In genomic region chr19:7458901-7459300, GRCm38 (mm10) we compare ENCODE assay signal across 18 mouse cellular contexts. TPM values are rescaled to one million over a fixed set of nuclear protein-coding genes. Genes with fewer than 3 reads are reported as not detected.
DNase-seq lines count a peak whose midpoint lies in the region; ATAC-seq and TF ChIP-seq lines count a peak whose summit lies in the region.
"Had no signal": no experiment of that assay in that cellular context is flagged by ENCODE, and none has a peak within 500 bp of the region (broad histone marks: within the 10 kb centered on the region; RNA-seq: fewer than 3 reads in every experiment).

No protein-coding gene starts in this region.

- peaks cover 25% of the 10 kb centered on the region for H3K4me1 ChIP-seq in kidney, adult 2 months (ENCODE audit: control insufficient read depth, insufficient read depth, low read length)
- peaks cover 30% of the 10 kb centered on the region for H3K4me1 ChIP-seq in kidney, embryonic 15.5 days
- H3K4me1 ChIP-seq: embryonic facial prominence, embryonic 12.5 days; heart, embryonic 13.5 days had no signal

- no peak overlapping the region for H3K4me2 ChIP-seq in kidney, embryonic 15.5 days
- H3K4me2 ChIP-seq: embryonic facial prominence, embryonic 12.5 days; forebrain, embryonic 15.5 days; heart, embryonic 13.5 days had no signal

- no peak overlapping the region for H3K4me3 ChIP-seq in kidney, adult 2 months (ENCODE audit: insufficient read depth, low read depth, low read length)
- H3K4me3 ChIP-seq in kidney, embryonic 15.5 days (replicated peaks), result no peak overlapping the region
- H3K4me3 ChIP-seq: embryonic facial prominence, embryonic 12.5 days; forebrain, embryonic 15.5 days; heart, embryonic 13.5 days had no signal

- in situ Hi-C loops in Patski (cut with MboI; ENCODE audit: low pct_unique_long_range_greater_than_20kb), result no loop called here

- no peak overlapping the region for H3K9ac ChIP-seq in kidney, embryonic 15.5 days
- H3K9ac ChIP-seq: embryonic facial prominence, embryonic 12.5 days; forebrain, embryonic 15.5 days; heart, embryonic 13.5 days had no signal

- no peaks in the 10 kb centered on the region for H3K9me3 ChIP-seq in kidney, embryonic 15.5 days (replicated peaks)
- H3K9me3 ChIP-seq: embryonic facial prominence, embryonic 12.5 days; forebrain, embryonic 15.5 days; heart, embryonic 13.5 days had no signal

- CTCF ChIA-PET in Patski (lab: Charles Lee), result interaction anchor here (0.7 to 1.5 kb wide), 2 partner anchors 7 to 22 kb away, joined by 4 to 5 read pairs; no protein-coding TSS in a partner anchor

- H3K27me3 ChIP-seq in kidney, adult 2 months (replicated peaks; ENCODE audit: control insufficient read depth, insufficient read depth, low read length), result no peaks in the 10 kb centered on the region
- no peaks in the 10 kb centered on the region for H3K27me3 ChIP-seq in Patski
- H3K27me3 ChIP-seq in kidney, embryonic 15.5 days, result no peaks in the 10 kb centered on the region
- H3K27me3 ChIP-seq: CH12.LX; embryonic facial prominence, embryonic 12.5 days; forebrain, embryonic 15.5 days; heart, embryonic 13.5 days had no signal

- TF ChIP-seq CTCF in kidney, adult 2 months (conservative IDR thresholded peaks at IDR 0.05; ENCODE audit: insufficient read depth, insufficient read length, low read depth, low read length), result no peak
- TF ChIP-seq CTCF in Patski (IDR thresholded peaks at IDR 0.05), result no peak

- H3K36me3 ChIP-seq in kidney, adult 2 months (ENCODE audit: control insufficient read depth, insufficient read depth, low read length), result no peaks in the 10 kb centered on the region
- H3K36me3 ChIP-seq in kidney, embryonic 15.5 days, result peaks cover 11% of the 10 kb centered on the region; the same call in 1 of the 2 replicates

- no peak overlapping the region; the same call in 1 of the 2 replicates for H3K27ac ChIP-seq in kidney, adult 2 months (ENCODE audit: insufficient read depth, low read depth, low read length)
- no peak overlapping the region; the same call in 1 of the 2 replicates for H3K27ac ChIP-seq in kidney, embryonic 15.5 days
- H3K27ac ChIP-seq: embryonic facial prominence, embryonic 12.5 days; forebrain, embryonic 15.5 days; heart, embryonic 13.5 days had no signal

- no peak for TF ChIP-seq POLR2A in kidney, adult 2 months (IDR thresholded peaks at IDR 0.05; ENCODE audit: low read depth, low read length)

- POLR2A ChIA-PET in Patski (lab: Charles Lee), result interaction anchor here (1.2 kb wide), 1 partner anchor 35 kb away, joined by 3 read pairs; no protein-coding TSS in a partner anchor

- peak; percentile 62 for ATAC-seq in Patski
- peak; percentile 83 for ATAC-seq in kidney, embryonic 15.5 days (replicated peaks; ENCODE audit: low FRiP score)
- ATAC-seq: forebrain, embryonic 15.5 days had no signal

- peak; percentile 63 for DNase-seq in kidney, adult 2 months
- DNase-seq in kidney, postnatal 4 days, result no peak
- DNase-seq in Patski (ENCODE audit: low read depth, low spot score), result no peak
- DNase-seq in kidney, postnatal 25 days, result peak; percentile 29 to 63
- DNase-seq in left cerebral cortex, adult 18-20 months (ENCODE audit: low spot score in 2 of 2), result no peak
- DNase-seq in spleen, postnatal 36 days (ENCODE audit: low spot score in 2 of 2), result no peak
- DNase-seq: adrenal gland, adult 8-10 months; adrenal gland, postnatal 36 days; cerebellum, adult 2 months; cerebellum, postnatal 10 days; gastrocnemius, postnatal 36 days; heart, adult 11 months; heart, postnatal 36 days had no signal

RNA-seq across cellular contexts. Expression of gene Rtn3, which starts 24.2 kb away (rescaled TPM):
- polyA plus RNA-seq in kidney, adult 2 months (2012; rRNA removed), result 186 and 190 TPM in 2 replicates
- 309 TPM for polyA plus RNA-seq in Patski (2021)
- polyA plus RNA-seq in kidney, embryonic 15.5 days (2015; fragmentation: Nextera tagmentation; extraction: Ambion mirVana), result 157 TPM in 2 replicates
- 100 to 1,000 TPM; 828 to 858 TPM for total RNA-seq in left cerebral cortex, adult 18-20 months (2021)

RNA-seq across cellular contexts. Expression of gene Atl3, which starts 34.9 kb away (rescaled TPM):
- 12.7 and 20.4 TPM in 2 replicates for polyA plus RNA-seq in kidney, adult 2 months (2012; rRNA removed)
- 84.9 TPM for polyA plus RNA-seq in Patski (2021)
- polyA plus RNA-seq in kidney, embryonic 15.5 days (2015; fragmentation: Nextera tagmentation; extraction: Ambion mirVana), result 12.2 and 12.3 TPM in 2 replicates
- total RNA-seq in left cerebral cortex, adult 18-20 months (2021), result 10 to 100 TPM; 22.2 to 23.5 TPM

RNA-seq across cellular contexts. Expression of gene 2700081O15Rik, which starts 41.5 kb away (rescaled TPM):
- polyA plus RNA-seq in kidney, adult 2 months (2012; rRNA removed), result 9.4 and 12.0 TPM in 2 replicates
- 45.1 TPM for polyA plus RNA-seq in Patski (2021)
- 6.0 and 7.4 TPM in 2 replicates for polyA plus RNA-seq in kidney, embryonic 15.5 days (2015; fragmentation: Nextera tagmentation; extraction: Ambion mirVana)
- total RNA-seq in left cerebral cortex, adult 18-20 months (2021), result 10 to 100 TPM; 29.5 to 31.1 TPM

Comparison
In these comparisons a context has a peak if more than half of its experiments do, and no peak if none do; other contexts are left out.
1. DNase-seq: peak in kidney, adult 2 months (single experiment) and kidney, postnatal 25 days (2 of 2); none in kidney, postnatal 4 days (0 of 2), Patski (single experiment), left cerebral cortex, adult 18-20 months (0 of 2) and spleen, postnatal 36 days (0 of 2).